Mouse (Mus musculus): ENCODE results near the gene Dpp8.

DNA sequence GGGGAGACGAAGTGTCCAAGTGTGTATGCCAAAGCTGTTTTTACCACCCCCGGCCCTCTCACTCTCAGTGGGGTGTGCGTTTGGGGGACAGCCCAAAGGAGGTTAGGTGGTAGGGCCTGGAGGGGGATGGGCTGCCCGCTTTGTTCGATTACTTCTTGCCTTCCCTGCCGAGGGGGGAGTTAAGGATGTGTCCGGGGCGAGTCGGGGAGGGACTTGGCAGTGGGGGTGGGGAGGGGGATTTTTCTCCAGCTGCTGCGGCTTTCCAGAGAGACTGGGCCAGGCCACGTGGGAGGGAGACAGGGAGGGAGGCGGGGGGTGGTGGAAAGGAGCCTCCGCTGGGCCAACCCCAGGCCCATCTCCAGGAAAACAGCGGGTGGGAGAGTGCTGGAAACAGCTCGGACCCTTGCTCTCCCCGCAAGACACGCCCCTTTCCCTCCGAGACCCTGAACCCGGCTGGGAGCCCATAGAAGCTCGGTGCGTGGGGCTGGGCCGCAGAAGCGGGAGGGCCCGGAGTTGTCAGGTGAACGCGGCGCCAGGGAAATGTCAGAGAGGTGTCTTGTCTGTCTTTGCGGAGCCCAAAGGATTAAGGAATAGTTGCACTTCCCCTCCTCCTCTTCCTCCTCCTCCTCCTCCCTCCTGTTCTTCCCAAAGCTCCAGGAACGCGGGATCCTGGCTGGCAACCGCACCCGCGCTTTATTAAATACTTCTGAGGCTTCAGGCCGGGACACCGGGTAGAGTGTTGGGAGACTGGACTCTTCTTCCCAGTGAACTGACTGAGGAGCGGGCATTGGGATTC, 70.4 kb downstream of the Dpp8 start:
- no peak for TF ChIP-seq CTCF (IDR thresholded peaks at IDR 0.05; ENCODE audit: borderline replicate concordance, control insufficient read depth, extremely low read depth, insufficient read depth, low read length, poor library complexity)
- no peak for TF ChIP-seq POLR2A (IDR thresholded peaks at IDR 0.05; ENCODE audit: control insufficient read depth, extremely low read depth, insufficient read depth, low read length, poor library complexity)
